8 mouse cellular contexts compared by ENCODE assay signal in the genomic region with DNA sequence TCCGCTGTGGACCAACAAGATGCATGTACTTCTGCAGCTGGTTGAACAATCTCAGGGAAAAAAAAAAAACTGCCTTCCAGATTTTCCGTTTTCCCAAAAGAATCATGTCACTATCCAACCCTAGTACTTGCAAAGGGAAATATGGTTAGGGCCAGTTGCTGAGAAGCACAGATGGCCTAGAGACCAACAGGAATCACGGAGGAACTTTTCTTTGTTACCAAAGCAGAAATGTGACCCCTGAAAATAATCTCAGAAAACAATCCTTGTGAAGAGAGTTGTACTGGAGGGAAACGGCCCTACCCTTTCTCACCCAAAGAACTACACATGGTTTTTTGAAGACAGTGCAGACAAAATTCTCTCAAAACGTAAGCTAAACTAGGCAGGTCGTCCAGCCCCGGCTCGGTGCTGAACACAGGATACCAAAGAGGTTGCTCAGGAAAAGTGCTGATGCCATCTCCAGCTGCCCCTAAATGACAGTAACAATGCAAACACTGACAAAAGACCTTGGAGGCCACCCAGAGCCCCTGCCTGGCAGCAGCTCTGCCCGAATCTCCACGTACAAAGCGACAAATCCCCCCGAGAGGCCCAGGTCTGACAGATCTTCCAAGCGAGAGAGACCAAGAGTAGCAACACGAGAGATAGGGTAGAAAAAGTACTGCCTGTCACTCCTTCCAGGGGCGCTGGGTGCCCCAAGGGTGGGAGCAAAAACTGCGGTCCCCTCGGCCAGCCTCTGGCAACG. TPM values are rescaled to one million over a fixed set of nuclear protein-coding genes. Genes with fewer than 3 reads are reported as not detected.
DNase-seq lines count a peak whose midpoint lies in the region; ATAC-seq and TF ChIP-seq lines count a peak whose summit lies in the region.

No protein-coding gene starts in this region.

- 0 out of 2 replicates have a peak, but pooled peaks cover 3% of the 10 kb centered on the region for H3K36me3 ChIP-seq in intestine, embryonic 16.5 days (ENCODE audit: control insufficient read depth, insufficient read depth, low read length)
- H3K36me3 ChIP-seq in liver, postnatal 0 days (replicated peaks; ENCODE audit: insufficient read depth, low read length): peaks cover 6% of the 10 kb centered on the region

- H3K9me3 ChIP-seq in intestine, embryonic 16.5 days (ENCODE audit: control insufficient read depth, low read length): no peaks in the 10 kb centered on the region
- H3K9me3 ChIP-seq in liver, postnatal 0 days (ENCODE audit: low read length): no peaks in the 10 kb centered on the region

- TF ChIP-seq EP300 in liver, postnatal 0 days (IDR thresholded peaks at IDR 0.05; ENCODE audit: low read depth): no peak

- H3K27ac ChIP-seq in bone marrow macrophage, adult 2 months (ENCODE audit: insufficient read depth, low read depth, low read length): peak overlapping the region; percentile 79
- peak overlapping the region; percentile 98 for H3K27ac ChIP-seq in intestine, embryonic 16.5 days (ENCODE audit: low read length)
- H3K27ac ChIP-seq in liver, postnatal 0 days (ENCODE audit: low read depth): peak overlapping the region; percentile 99

- peak overlapping the region; percentile 95 for H3K9ac ChIP-seq in intestine, embryonic 16.5 days (ENCODE audit: low read depth, low read length)
- peak overlapping the region; percentile 96 for H3K9ac ChIP-seq in liver, postnatal 0 days (replicated peaks)

- no peaks in the 10 kb centered on the region for H3K27me3 ChIP-seq in intestine, embryonic 16.5 days (replicated peaks; ENCODE audit: control insufficient read depth, insufficient read depth, low read length)
- no peaks in the 10 kb centered on the region for H3K27me3 ChIP-seq in liver, postnatal 0 days (ENCODE audit: insufficient read depth, low read length)

- peak; percentile 16 for DNase-seq in ovary, postnatal 10 days (ENCODE audit: low spot score)
- DNase-seq in ovary, adult 18-20 months (ENCODE audit: low spot score): no peak
- DNase-seq in gastrocnemius, postnatal 14 days: peak; percentile 22
- no peak for DNase-seq in liver, postnatal 0 days
- DNase-seq in retina, postnatal 7 days (ENCODE audit: low read depth, low spot score): peak; percentile 9
- DNase-seq in urinary bladder, adult 2 months (ENCODE audit: low spot score): no peak

- WGBS in intestine, embryonic 16.5 days: 1% methylated on average over 18 of the region's 18 CpGs
- 1% methylated on average over 17 of the region's 18 CpGs for WGBS in liver, postnatal 0 days (ENCODE audit: insufficient replicate concordance)

- no peak for TF ChIP-seq CTCF in bone marrow macrophage, adult 2 months (IDR thresholded peaks at IDR 0.05; ENCODE audit: low read depth, low read length)
- TF ChIP-seq CTCF in liver, postnatal 0 days (IDR thresholded peaks at IDR 0.05; ENCODE audit: low read depth): no peak

- peak overlapping the region; percentile 80 for H3K4me2 ChIP-seq in intestine, embryonic 16.5 days (ENCODE audit: low read depth, low read length)
- peak overlapping the region; percentile 95 for H3K4me2 ChIP-seq in liver, postnatal 0 days (ENCODE audit: low read depth, low read length)

- H3K4me1 ChIP-seq in bone marrow macrophage, adult 2 months (ENCODE audit: control insufficient read depth, insufficient read depth, low read length): peaks cover 21% of the 10 kb centered on the region
- peaks cover 12% of the 10 kb centered on the region for H3K4me1 ChIP-seq in intestine, embryonic 16.5 days (ENCODE audit: control insufficient read depth, insufficient read depth, low read length)
- H3K4me1 ChIP-seq in liver, postnatal 0 days (ENCODE audit: insufficient read depth): peaks cover 27% of the 10 kb centered on the region

- no peak for ATAC-seq in intestine, embryonic 16.5 days
- ATAC-seq in liver, postnatal 0 days: no peak

- intact Hi-C loops in gastrocnemius, postnatal 14 days (cut with DNase I; ENCODE audit: low total_unique reads): loop anchor here (10.0 kb wide), 1 partner anchor 269 kb away; no protein-coding TSS in a partner anchor

- TF ChIP-seq POLR2A in bone marrow macrophage, adult 2 months (IDR thresholded peaks at IDR 0.05; ENCODE audit: borderline replicate concordance, low read depth, low read length): no peak

- peak overlapping the region; percentile 97 for H3K4me3 ChIP-seq in bone marrow macrophage, adult 2 months (ENCODE audit: insufficient read depth, low read length)
- peak overlapping the region; percentile 95 for H3K4me3 ChIP-seq in intestine, embryonic 16.5 days (ENCODE audit: low read length)
- peak overlapping the region; percentile 97 for H3K4me3 ChIP-seq in liver, postnatal 0 days (ENCODE audit: low read depth, low read length)

RNA-seq across cellular contexts. Expression of a gene that starts 1.5 kb away (rescaled TPM):
- 36.6 and 38.4 TPM in 2 replicates for polyA plus RNA-seq in bone marrow macrophage, adult 2 months (2012; ENCODE audit: insufficient read depth, insufficient read length, missing spikeins)
- 10 to 100 TPM; 52.2 to 60.6 TPM for total RNA-seq in gastrocnemius, postnatal 14 days (2021)
- polyA plus RNA-seq in intestine, embryonic 16.5 days (2015; fragmentation: Nextera tagmentation; extraction: Ambion mirVana): 63.6 and 70.2 TPM in 2 replicates
- 66.5 and 67.9 TPM in 2 replicates for polyA plus RNA-seq in liver, postnatal 0 days (2015; fragmentation: Nextera tagmentation; extraction: Ambion mirVana)
- 47.4 and 56.6 TPM in 2 replicates for polyA plus RNA-seq in urinary bladder, adult 2 months (2012; rRNA removed)

RNA-seq across cellular contexts. Expression of a gene that starts 29.9 kb away (rescaled TPM):
- 60.1 and 60.9 TPM in 2 replicates for polyA plus RNA-seq in bone marrow macrophage, adult 2 months (2012; ENCODE audit: insufficient read depth, insufficient read length, missing spikeins)
- total RNA-seq in gastrocnemius, postnatal 14 days (2021): 10 to 100 TPM; 61.1 to 68.6 TPM
- 216 and 246 TPM in 2 replicates for polyA plus RNA-seq in intestine, embryonic 16.5 days (2015; fragmentation: Nextera tagmentation; extraction: Ambion mirVana)
- 95.1 and 96.3 TPM in 2 replicates for polyA plus RNA-seq in liver, postnatal 0 days (2015; fragmentation: Nextera tagmentation; extraction: Ambion mirVana)
- 80.7 and 103 TPM in 2 replicates for polyA plus RNA-seq in urinary bladder, adult 2 months (2012; rRNA removed)

RNA-seq across cellular contexts. Expression of a gene that starts 44.9 kb away (rescaled TPM):
- polyA plus RNA-seq in bone marrow macrophage, adult 2 months (2012; ENCODE audit: insufficient read depth, insufficient read length, missing spikeins): 24.0 and 26.9 TPM in 2 replicates
- total RNA-seq in gastrocnemius, postnatal 14 days (2021): 10 to 100 TPM; 37.2 to 42.2 TPM
- polyA plus RNA-seq in intestine, embryonic 16.5 days (2015; fragmentation: Nextera tagmentation; extraction: Ambion mirVana): 8.5 and 8.8 TPM in 2 replicates
- polyA plus RNA-seq in liver, postnatal 0 days (2015; fragmentation: Nextera tagmentation; extraction: Ambion mirVana): 5.8 and 5.9 TPM in 2 replicates
- 11.5 and 13.1 TPM in 2 replicates for polyA plus RNA-seq in urinary bladder, adult 2 months (2012; rRNA removed)

Comparison
In these comparisons a context has a peak if more than half of its experiments do, and no peak if none do; other contexts are left out.
1. DNase-seq: peak in ovary, postnatal 10 days (single experiment), gastrocnemius, postnatal 14 days (single experiment) and retina, postnatal 7 days (single experiment); none in ovary, adult 18-20 months (single experiment), liver, postnatal 0 days (single experiment) and urinary bladder, adult 2 months (single experiment).
2. Peak in every context shown above with its lines, with median percentiles within 50 percentile points of each other: H3K27ac ChIP-seq and H3K4me3 ChIP-seq.